Mouse (Mus musculus) layer of hippocampus, adult 8-10 months (tissue): ENCODE data around the gene Klhdc10. TPM values are rescaled to one million over a fixed set of nuclear protein-coding genes. Genes with fewer than 3 reads are reported as not detected.

Experiments used
- DNase-seq, 2 experiments: peaks; one replicate each; pipeline ENCODE4 v3.0.0; 2022; ENCODE audit warnings: low spot score in 2 of 2
- total RNA-seq, 4 experiments: library from RNA; stranded (reverse); gene quantifications; 2 replicates each; pipeline ENCODE4 v1.2.4; 2022

Klhdc10 gene
- total RNA-seq, 4 experiments from 2014 or later, result 82.8 to 88.4 (median 85.4) TPM

DNA sequence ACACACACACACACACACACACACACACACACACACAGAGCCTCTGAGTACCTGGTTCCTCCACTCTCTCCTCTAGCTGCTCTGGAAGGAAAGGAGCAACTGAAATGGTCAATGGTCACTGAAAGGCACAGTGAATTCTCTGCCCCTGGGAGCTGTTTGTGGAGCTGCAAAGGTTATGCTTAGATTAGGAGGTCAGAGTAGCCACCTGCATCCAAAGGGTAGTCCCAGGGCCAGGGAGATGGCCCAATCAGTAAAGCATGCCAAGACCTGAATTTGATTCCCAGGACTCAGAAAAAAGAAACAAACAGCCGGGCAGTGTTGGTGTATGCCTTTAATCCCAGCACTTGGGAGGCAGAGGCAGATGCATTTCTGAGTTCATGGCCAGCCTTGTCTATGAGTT is 66.4 kb downstream of the Klhdc10 start:
- no peak for DNase-seq

GRCm38 (mm10) chr6:30468684-30469083 is 67.0 kb downstream of the Klhdc10 start:
- DNase-seq, result no peak

- no peak for DNase-seq
Measured at GRCm38 (mm10) chr6:30469370-30469769, 67.7 kb downstream of the Klhdc10 start.

- DNase-seq, result no peak
Measured at GRCm38 (mm10) chr6:30471706-30472105, 70.0 kb downstream of the Klhdc10 start.

DNA sequence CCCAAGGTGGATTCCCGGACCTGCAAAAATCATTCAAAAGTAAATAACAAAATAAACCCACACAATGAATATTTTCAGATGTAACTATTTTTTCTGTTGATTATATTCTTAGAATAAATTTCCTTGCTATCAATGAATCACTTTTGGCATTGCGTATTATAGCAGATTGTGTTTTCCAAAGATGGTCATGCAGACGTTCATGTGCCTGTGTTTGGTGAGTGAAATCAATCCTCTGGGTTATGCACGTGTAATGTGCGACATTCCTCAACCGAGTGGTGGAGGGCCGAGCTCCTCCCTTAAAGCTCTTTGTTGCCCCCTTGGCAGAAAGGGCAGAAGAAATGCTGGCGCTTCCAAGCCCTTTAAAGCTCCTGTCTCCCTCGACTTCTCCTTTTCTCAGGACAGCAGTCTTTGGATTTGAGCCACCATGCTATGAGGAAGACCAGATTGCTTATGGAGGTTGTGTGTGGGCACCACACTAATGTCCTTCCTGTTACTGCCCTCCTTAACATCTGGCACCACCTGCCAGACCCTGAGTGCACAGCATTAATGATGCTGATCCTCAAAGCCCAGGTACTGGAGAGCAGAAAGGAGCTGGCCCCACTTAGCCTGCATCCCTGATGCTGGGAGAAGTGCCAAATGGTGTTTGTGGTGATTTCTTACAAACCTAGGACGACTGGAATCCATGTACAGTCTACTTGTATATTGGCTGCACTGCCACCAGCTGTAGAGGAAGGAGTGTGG is 74.5 kb downstream of the Klhdc10 start:
- DNase-seq, result no peak

- DNase-seq, result no peak
Measured at GRCm38 (mm10) chr6:30477210-30477714, 75.6 kb downstream of the Klhdc10 start.

DNA sequence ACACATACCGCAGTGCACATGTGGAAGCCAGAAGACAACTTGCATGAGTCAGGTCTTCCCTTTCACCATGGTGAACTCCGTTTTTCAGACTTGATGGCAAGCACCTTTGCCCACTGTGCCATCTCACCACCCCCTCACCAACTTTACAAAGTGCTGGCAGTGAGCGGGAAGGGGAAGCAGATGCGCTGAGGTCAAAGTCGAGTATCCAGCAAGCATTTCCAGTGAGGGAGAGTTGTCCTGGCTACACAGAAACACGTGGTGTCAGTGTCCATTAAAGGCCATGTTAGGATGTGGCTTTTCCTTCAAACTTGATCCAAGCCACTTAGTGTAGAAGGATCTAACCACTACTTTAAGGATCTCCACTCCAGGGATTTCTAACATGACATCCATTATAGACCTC is 76.1 kb downstream of the Klhdc10 start:
- no peak for DNase-seq

DNA sequence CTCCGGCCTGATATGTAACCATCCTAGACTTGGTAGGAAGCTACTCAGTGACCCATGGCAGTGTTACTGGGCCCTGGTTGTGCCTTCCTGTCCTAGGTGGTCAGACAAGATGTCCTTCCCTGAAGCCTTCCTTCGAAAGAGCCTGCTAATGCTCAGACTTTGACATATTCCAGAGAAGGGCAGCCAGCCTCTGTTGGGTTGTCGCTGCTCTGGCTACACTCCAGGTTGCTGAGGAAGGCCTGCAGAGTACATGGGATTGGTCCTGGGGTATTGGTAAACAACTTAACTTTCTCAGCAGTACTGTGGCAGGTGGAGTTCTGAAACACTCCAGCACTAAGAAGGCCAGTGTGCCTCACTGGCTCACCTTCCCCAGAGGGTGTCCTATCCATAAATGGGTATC is 77.8 kb downstream of the Klhdc10 start:
- DNase-seq, result no peak

GRCm38 (mm10) chr6:30482908-30483307 is 81.2 kb downstream of the Klhdc10 start:
- no peak for DNase-seq

DNA sequence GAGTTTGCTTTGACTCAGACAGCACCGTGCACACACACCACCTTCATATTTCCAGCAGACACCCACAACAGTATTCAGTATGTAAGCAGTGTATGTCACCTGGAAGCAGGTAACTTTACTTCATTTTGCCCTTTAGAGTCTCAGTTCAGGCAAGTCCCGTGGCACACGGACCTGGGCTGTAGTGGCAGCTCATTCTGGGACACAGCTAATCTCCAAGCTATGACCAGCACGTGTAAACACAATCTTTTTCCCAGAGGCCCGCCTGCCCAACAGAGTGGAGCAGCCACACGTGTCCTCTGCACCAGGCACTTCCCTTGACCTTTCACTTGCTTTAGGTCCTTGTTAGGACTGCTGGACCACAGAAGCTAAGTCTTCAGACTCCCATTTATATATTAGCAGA is 84.8 kb downstream of the Klhdc10 start:
- DNase-seq, result no peak

DNA sequence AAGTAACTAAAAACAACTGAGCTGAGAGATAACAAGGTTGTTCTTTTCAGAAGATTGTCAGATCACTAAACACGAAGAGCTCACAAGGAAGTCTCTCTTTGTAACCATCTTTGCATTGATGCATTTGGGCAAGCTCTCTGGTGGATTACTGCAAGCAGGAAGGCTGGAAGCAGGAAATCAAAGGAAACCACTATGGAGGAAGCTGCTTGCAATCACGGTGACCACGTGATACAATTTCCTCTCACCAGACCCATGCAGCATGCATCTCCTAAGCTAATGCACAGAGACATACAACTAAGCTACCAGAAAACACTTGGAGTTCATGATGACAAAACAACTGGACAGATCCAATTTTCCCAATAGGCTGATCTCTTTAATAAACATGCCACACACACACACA is 97.4 kb downstream of the Klhdc10 start:
- no peak for DNase-seq

Other genes with a start within 250 kb of the Klhdc10 start
- 10 to 100 TPM; 81.4 to 88.7 (median 86.1) TPM for gene Ube2h, start 97.3 kb upstream of the Klhdc10 start, total RNA-seq
- gene Zc3hc1, start 10.8 kb upstream of the Klhdc10 start, total RNA-seq, result 10 to 100 TPM; 24.3 to 32.8 (median 27.7) TPM
- 10 to 100 TPM; 21.4 to 25.7 (median 24.1) TPM for gene Tmem209, start 107.9 kb downstream of the Klhdc10 start, total RNA-seq
- 1 to 10 TPM in 3 of 4 experiments, under 1 TPM in 1; 0.39 to 1.5 (median 1.1) TPM for gene Ssmem1, start 108.0 kb downstream of the Klhdc10 start, total RNA-seq
- 1 to 10 TPM; 1.4 to 2.5 (median 1.9) TPM for gene Cpa2, start 139.7 kb downstream of the Klhdc10 start, total RNA-seq
- under 1 TPM in 2 of 4 experiments, not detected in 2; 0.13 to 0.16 TPM for gene Cpa4, start 166.5 kb downstream of the Klhdc10 start, total RNA-seq
- gene Cpa5, start 209.1 kb downstream of the Klhdc10 start, total RNA-seq, result not detected
- gene Cpa1, start 237.3 kb downstream of the Klhdc10 start, total RNA-seq, result not detected